Comparison of ENCODE assay signal across 22 mouse cellular contexts in genomic region chr4:117159666-117160065, GRCm38 (mm10). TPM values are rescaled to one million over a fixed set of nuclear protein-coding genes. Genes with fewer than 3 reads are reported as not detected.
"Had no signal": no experiment of that assay in that cellular context is flagged by ENCODE, and none has a peak within 500 bp of the region (broad histone marks: within the 10 kb centered on the region; RNA-seq: fewer than 3 reads in every experiment).

No protein-coding gene starts in this region.

- H3K4me2 ChIP-seq: lung, embryonic 15.5 days; midbrain, embryonic 11.5 days; midbrain, embryonic 13.5 days; midbrain, embryonic 15.5 days; neural tube, embryonic 12.5 days; stomach, embryonic 15.5 days had no signal

- H3K27me3 ChIP-seq: lung, embryonic 15.5 days; megakaryocyte, embryonic 14.5 days; midbrain, embryonic 13.5 days; midbrain, embryonic 15.5 days; neural tube, embryonic 12.5 days; stomach, embryonic 15.5 days had no signal

- H3K4me3 ChIP-seq: lung, embryonic 15.5 days; megakaryocyte, embryonic 14.5 days; midbrain, embryonic 13.5 days; midbrain, embryonic 15.5 days; neural tube, embryonic 12.5 days; stomach, embryonic 15.5 days had no signal

- H3K4me1 ChIP-seq: lung, embryonic 15.5 days; stomach, embryonic 15.5 days had no signal

- ATAC-seq: liver, postnatal 0 days; lung, postnatal 0 days; midbrain, embryonic 13.5 days; midbrain, embryonic 15.5 days had no signal

- H3K36me3 ChIP-seq: midbrain, embryonic 15.5 days had no signal

- DNase-seq: liver, postnatal 0 days; lung, adult 2 months; lung, postnatal 14 days; lung, postnatal 36 days; right cerebral cortex, postnatal 14 days; thymus, adult 18-20 months; thymus, postnatal 14 days; thymus, postnatal 36 days had no signal

- H3K9ac ChIP-seq: liver, postnatal 0 days; lung, embryonic 15.5 days; midbrain, embryonic 13.5 days; midbrain, embryonic 15.5 days; neural tube, embryonic 12.5 days; stomach, embryonic 15.5 days had no signal

- H3K27ac ChIP-seq: lung, embryonic 15.5 days; macrophage; midbrain, embryonic 13.5 days; midbrain, embryonic 15.5 days; neural tube, embryonic 12.5 days; stomach, embryonic 15.5 days; stomach, postnatal 0 days had no signal

- H3K9me3 ChIP-seq: lung, embryonic 15.5 days; megakaryocyte, embryonic 14.5 days; midbrain, embryonic 13.5 days; midbrain, embryonic 15.5 days; neural tube, embryonic 12.5 days; stomach, embryonic 15.5 days had no signal

RNA-seq across cellular contexts. Expression of gene Tctex1d4, which starts 33.1 kb away (rescaled TPM):
- total RNA-seq: megakaryocyte progenitor cell, adult 5-6 weeks; monocyte, adult 5-6 weeks; neutrophil, adult 5-6 weeks had no signal
- polyA plus RNA-seq: liver, postnatal 0 days; midbrain, embryonic 11.5 days; midbrain, embryonic 13.5 days; midbrain, embryonic 15.5 days; neural tube, embryonic 12.5 days; neural tube, embryonic 14.5 days had no signal
